Mouse (Mus musculus) liver, embryonic 16.5 days (tissue): Measurements from ENCODE around the gene Kmt5c. TPM values are rescaled to one million over a fixed set of nuclear protein-coding genes. Genes with fewer than 3 reads are reported as not detected.
"Not testable (repeated sequence)": the region's sequence is repeated elsewhere in the genome, so short reads cannot be mapped to it uniquely, and the experiment has no call there.

ENCODE experiments used
- ATAC-seq: fragments of 200-750 bp; cut with Nextera tagmentation; 2 replicates; pipeline ENCODE4 v1.8.0; 2017; ENCODE audit warnings: low read depth, mild to moderate bottlenecking, moderate number of reproducible peaks, moderate library complexity
- H3K27ac ChIP-seq: fragments of 300-500 bp; sonication (generic); 2 replicates; pipeline ENCODE4 v1.5.1; 2014; ENCODE audit warnings: mild to moderate bottlenecking, low read length
- H3K27me3 ChIP-seq: fragments of 300-500 bp; sonication (generic); 2 replicates; pipeline ENCODE4 v1.6.1; 2014; ENCODE audit warnings: low read depth, low read length, mixed read lengths; ENCODE audit not compliant: control insufficient read depth, insufficient read depth
- H3K36me3 ChIP-seq: fragments of 300-500 bp; sonication (generic); 2 replicates; pipeline ENCODE4 v1.6.1; 2014; ENCODE audit warnings: mild to moderate bottlenecking; ENCODE audit not compliant: control insufficient read depth, insufficient read depth
- H3K4me1 ChIP-seq: fragments of 300-500 bp; sonication (generic); 2 replicates; pipeline ENCODE4 v1.6.1; 2014; ENCODE audit warnings: low read depth, low read length, mixed read lengths; ENCODE audit not compliant: control insufficient read depth
- H3K4me2 ChIP-seq: fragments of 300-500 bp; sonication (generic); 2 replicates; pipeline ENCODE4 v1.6.1; 2014; ENCODE audit warnings: low read depth, low read length, mixed read lengths
- H3K4me3 ChIP-seq: fragments of 300-500 bp; sonication (generic); 2 replicates; pipeline ENCODE4 v1.5.1; 2014; ENCODE audit warnings: low read depth, mild to moderate bottlenecking, low read length
- H3K9ac ChIP-seq: fragments of 300-500 bp; sonication (generic); 2 replicates; pipeline ENCODE4 v1.6.1; 2014; ENCODE audit warnings: low read depth, low read length
- H3K9me3 ChIP-seq: fragments of 300-500 bp; sonication (generic); replicated peaks from 2 replicates; pipeline ENCODE4 v1.6.1; 2016; ENCODE audit warnings: low read length; ENCODE audit not compliant: control insufficient read depth
- WGBS: fragments of 180-500 bp; shearing (Covaris S2); extraction: QIAGEN DNeasy Blood & Tissue Kit; methylation state at CpG from one replicate; pipeline ENCODE4 v1.1.7; 2014; ENCODE audit not compliant: insufficient replicate concordance; 5-methylcytosine and 5-hydroxymethylcytosine counted together
- polyA plus RNA-seq: library from polyadenylated mRNA; unstranded; fragments of >200 nt; fragmentation: Nextera tagmentation; extraction: Ambion mirVana; gene quantifications from 2 replicates; pipeline ENCODE4 v1.2.1, GENCODE M21; 2015

The Kmt5c gene
- polyA plus RNA-seq, 1 experiment from 2014 or later: 47.4 TPM

- Histone ChIP-seq H3K4me3 (peak within 1 kb of the TSS; percentile 81), H3K27me3 (no peaks in the 10 kb centered on the region), H3K9me3 (no peaks in the 10 kb centered on the region), H3K4me2 (peak within 1 kb of the TSS; percentile 84), H3K27ac (peak within 1 kb of the TSS; percentile 89), H3K4me1 (peaks cover 36% of the 10 kb centered on the region), H3K36me3 (peaks cover 29% of the 10 kb centered on the region), H3K9ac (peak within 1 kb of the TSS; percentile 81)
- WGBS: under 1% methylated on average over 54 of the region's 54 CpGs
- ATAC-seq: peak; percentile 90
Measured at GRCm38 (mm10) chr7:4792278-4793212, 52.6 kb downstream of the Kmt5c start, which contains the start of gene Rpl28. TSS of gene Rpl28 (plus strand) at chr7:4792874.

- peaks cover 29% of the 10 kb centered on the region for H3K36me3 ChIP-seq
- H3K9ac ChIP-seq: peak overlapping the region; percentile 81
- H3K27ac ChIP-seq: peak overlapping the region; percentile 89
- H3K4me3 ChIP-seq: peak overlapping the region; percentile 81
- H3K27me3 ChIP-seq, H3K9me3 ChIP-seq: not testable (repeated sequence)
- ATAC-seq: peak; percentile 1
- peak overlapping the region; percentile 84 for H3K4me2 ChIP-seq
- 0% methylated on average over 31 of the region's 31 CpGs for WGBS
- H3K4me1 ChIP-seq: peaks cover 33% of the 10 kb centered on the region
Measured at GRCm38 (mm10) chr7:4793248-4793647, 53.3 kb downstream of the Kmt5c start.

- peak overlapping the region; percentile 81 for H3K4me3 ChIP-seq
Measured at GRCm38 (mm10) chr7:4793674-4794073, 53.8 kb downstream of the Kmt5c start.

GRCm38 (mm10) chr7:4794631-4795168 is 54.8 kb downstream of the Kmt5c start:
- 42% methylated on average over 3 of the region's 3 CpGs for WGBS
- H3K4me2 ChIP-seq: peak overlapping the region; percentile 84
- no peak for ATAC-seq
- peak overlapping the region; percentile 29 for H3K9ac ChIP-seq
- peaks cover 25% of the 10 kb centered on the region for H3K4me1 ChIP-seq
- H3K27ac ChIP-seq: peak overlapping the region; percentile 89
- H3K27me3 ChIP-seq: no peaks in the 10 kb centered on the region
- H3K36me3 ChIP-seq: peaks cover 29% of the 10 kb centered on the region
- H3K4me3 ChIP-seq: peak overlapping the region; percentile 81
- no peaks in the 10 kb centered on the region for H3K9me3 ChIP-seq

More at GRCm38 (mm10) chr7:4793674-4794073, 53.8 kb downstream of the Kmt5c start:
- Histone ChIP-seq H3K27me3 (no peaks in the 10 kb centered on the region), H3K4me1 (peaks cover 28% of the 10 kb centered on the region), H3K9me3 (no peaks in the 10 kb centered on the region), H3K4me2 (peak overlapping the region; percentile 84), H3K36me3 (peaks cover 29% of the 10 kb centered on the region), H3K27ac (peak overlapping the region; percentile 89), H3K9ac (peak overlapping the region; percentile 81)
- ATAC-seq: no peak
- WGBS: 27% methylated on average over 4 of the region's 4 CpGs

- Histone ChIP-seq H3K9ac (no peak overlapping the region), H3K27me3 (no peaks in the 10 kb centered on the region), H3K4me2 (no peak overlapping the region), H3K4me3 (no peak overlapping the region), H3K9me3 (no peaks in the 10 kb centered on the region), H3K27ac (no peak overlapping the region), H3K4me1 (peaks cover 22% of the 10 kb centered on the region), H3K36me3 (peaks cover 29% of the 10 kb centered on the region)
- ATAC-seq: no peak
- WGBS: 76% methylated on average over 7 of the region's 7 CpGs
Measured at GRCm38 (mm10) chr7:4795767-4796433, 56.0 kb downstream of the Kmt5c start.

Other genes with a start within 250 kb of the Kmt5c start
- gene Ppp1r12c, start 238.4 kb upstream of the Kmt5c start, polyA plus RNA-seq: 6.9 and 8.0 TPM in 2 replicates
- gene Tnnt1, start 223.7 kb upstream of the Kmt5c start, polyA plus RNA-seq: 9.3 and 15.2 TPM in 2 replicates
- 0.32 and 0.40 TPM in 2 replicates for gene Tnni3, start 215.9 kb upstream of the Kmt5c start, polyA plus RNA-seq
- 0.16 and 0.19 TPM in 2 replicates for gene Dnaaf3, start 207.7 kb upstream of the Kmt5c start, polyA plus RNA-seq
- 0.48 and 0.52 TPM in 2 replicates for gene Syt5, start 192.6 kb upstream of the Kmt5c start, polyA plus RNA-seq
- 0.02 TPM in 1 of 2 replicates, not detected in the other for gene Ptprh, start 136.1 kb upstream of the Kmt5c start, polyA plus RNA-seq
- 38.2 and 39.0 TPM in 2 replicates for gene Tmem86b, start 108.7 kb upstream of the Kmt5c start, polyA plus RNA-seq
- 2.4 and 3.4 TPM in 2 replicates for gene Ppp6r1, start 81.1 kb upstream of the Kmt5c start, polyA plus RNA-seq
- gene Hspbp1, start 55.0 kb upstream of the Kmt5c start, polyA plus RNA-seq: 46.8 and 49.1 TPM in 2 replicates
- gene Brsk1, start 49.5 kb upstream of the Kmt5c start, polyA plus RNA-seq: 0.14 TPM in 1 of 2 replicates, not detected in the other
- gene Tmem150b, start 14.9 kb upstream of the Kmt5c start, polyA plus RNA-seq: 0.33 and 0.36 TPM in 2 replicates
- 65.0 and 71.5 TPM in 2 replicates for gene Cox6b2, start 13.0 kb downstream of the Kmt5c start, polyA plus RNA-seq
- gene Fam71e2, start 31.2 kb downstream of the Kmt5c start, polyA plus RNA-seq: not detected in 2 replicates
- gene Il11, start 42.7 kb downstream of the Kmt5c start, polyA plus RNA-seq: 0.12 TPM in 1 of 2 replicates, not detected in the other
- not detected in 2 replicates for gene Tmem190, start 42.8 kb downstream of the Kmt5c start, polyA plus RNA-seq
- 8.4 and 8.9 TPM in 2 replicates for gene Tmem238, start 49.5 kb downstream of the Kmt5c start, polyA plus RNA-seq
- gene Rpl28, start 52.8 kb downstream of the Kmt5c start, polyA plus RNA-seq: 162 and 174 TPM in 2 replicates
- 261 and 272 TPM in 2 replicates for gene Ube2s, start 72.5 kb downstream of the Kmt5c start, polyA plus RNA-seq
- gene Shisa7, start 104.6 kb downstream of the Kmt5c start, polyA plus RNA-seq: not detected in 2 replicates
- gene Isoc2b, start 130.1 kb downstream of the Kmt5c start, polyA plus RNA-seq: 4.1 and 4.8 TPM in 2 replicates
- gene Isoc2a, start 137.0 kb downstream of the Kmt5c start, polyA plus RNA-seq: 0.49 and 0.89 TPM in 2 replicates
- not detected in 2 replicates for gene Gm36210, start 166.4 kb downstream of the Kmt5c start, polyA plus RNA-seq
- 1.4 and 1.9 TPM in 2 replicates for gene Zfp628, start 175.1 kb downstream of the Kmt5c start, polyA plus RNA-seq
- gene Nat14, start 181.9 kb downstream of the Kmt5c start, polyA plus RNA-seq: 0.25 and 0.37 TPM in 2 replicates
- 0.08 and 0.20 TPM in 2 replicates for gene Ssc5d, start 185.7 kb downstream of the Kmt5c start, polyA plus RNA-seq
- gene Sbk2, start 224.3 kb downstream of the Kmt5c start, polyA plus RNA-seq: not detected in 2 replicates
- not detected in 2 replicates for gene Sbk3, start 231.1 kb downstream of the Kmt5c start, polyA plus RNA-seq